Mouse (Mus musculus): ENCODE measurements at regions not wholly inside any gene's neighbourhood (a gene's known extent, or its start where the extent isn't known, plus 50 kb on each side); places are given as distances from the start of the nearest gene placed in this dataset.

DNA sequence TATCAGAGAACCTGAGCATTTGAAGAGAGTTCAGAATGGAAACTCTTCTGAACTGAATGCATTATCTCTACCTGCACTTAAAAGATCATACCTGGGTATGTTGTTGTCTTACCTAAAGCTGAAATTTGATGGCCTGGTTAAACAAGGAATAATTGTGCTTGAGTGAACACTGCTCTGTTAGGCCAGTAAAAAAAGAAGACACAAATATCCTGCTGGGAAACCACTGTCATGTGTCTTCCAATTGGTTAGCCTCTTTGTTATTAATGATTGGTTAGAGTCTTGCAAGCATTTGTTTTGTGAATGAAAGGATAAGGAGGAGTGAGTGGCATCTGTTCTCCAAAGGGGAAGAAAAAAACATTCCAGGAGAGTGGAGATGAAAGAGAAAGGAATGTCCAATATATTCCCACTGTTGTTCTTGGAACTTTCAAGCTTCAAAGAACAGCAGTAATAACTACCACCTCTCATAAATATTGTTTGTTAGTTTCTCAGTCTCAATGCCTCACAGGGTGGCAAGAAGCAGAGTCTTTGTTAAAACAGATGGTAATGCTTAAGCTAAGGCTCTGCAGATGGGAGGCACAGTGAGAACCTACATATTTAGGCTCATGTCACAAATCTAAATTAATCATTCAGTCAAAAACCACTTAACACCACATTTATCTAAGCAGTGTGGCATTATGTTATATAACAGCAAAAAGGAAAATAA is 165.5 kb downstream of the Dsel start:
- DNase-seq (ENCODE audit: low read depth, low spot score) = no peak

DNA sequence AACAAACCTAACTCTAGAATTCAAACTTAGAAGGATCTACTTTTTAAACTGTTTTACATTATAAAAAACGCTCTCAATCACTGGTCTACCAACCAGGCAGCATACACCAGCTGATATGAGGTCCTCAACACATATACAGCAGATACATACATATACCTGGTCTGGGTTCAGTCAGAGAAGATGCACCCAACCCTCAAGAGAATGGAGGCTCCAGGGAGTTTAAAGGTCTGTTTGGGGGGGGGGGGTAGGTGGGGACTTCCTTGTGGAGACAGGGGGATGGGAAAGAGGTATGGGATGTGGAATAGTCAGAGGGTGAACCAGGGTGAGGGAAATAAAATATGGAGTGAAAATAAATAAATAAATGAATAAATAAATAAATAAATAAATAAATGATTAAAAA is 203.8 kb downstream of the Dsel start:
- DNase-seq (ENCODE audit: low read depth, low spot score) = no peak

DNA sequence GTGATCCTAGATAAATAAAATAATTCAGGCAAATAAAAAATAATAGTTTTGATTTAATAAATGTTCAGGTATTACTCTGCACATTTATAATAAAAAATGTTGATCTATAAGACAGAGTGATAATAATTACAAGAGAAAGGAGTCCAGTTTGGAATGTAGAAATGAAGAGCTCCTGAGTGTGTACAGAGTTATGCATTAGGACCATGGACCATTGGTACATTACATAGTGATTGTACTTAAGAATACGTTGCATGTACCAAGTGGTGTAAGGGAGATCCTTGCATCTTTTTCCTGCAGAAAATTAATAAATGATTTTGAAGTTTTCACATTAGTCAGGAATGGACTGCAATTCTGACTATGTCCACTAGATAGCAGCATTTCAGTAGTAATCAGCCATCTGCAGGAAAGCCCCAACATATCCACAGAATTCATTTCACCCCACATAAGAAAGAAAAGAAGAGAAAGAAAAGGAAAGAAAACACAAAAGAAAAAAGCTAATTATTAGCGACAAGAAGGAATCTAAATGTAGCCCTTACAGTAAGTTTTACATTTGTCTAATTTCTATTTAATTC is 204.5 kb downstream of the Dsel start:
- peak; percentile 11 for DNase-seq (ENCODE audit: low read depth, low spot score)

- peak; percentile 11 for DNase-seq (ENCODE audit: low read depth, low spot score)
Measured at GRCm38 (mm10) chr1:111633860-111634460, 230.8 kb downstream of the Dsel start.
